Mouse (Mus musculus) G1E (cell line): ENCODE results near the gene Tmem131l. TPM values are rescaled to one million over a fixed set of nuclear protein-coding genes. Genes with fewer than 3 reads are reported as not detected.

ENCODE experiments used
- ATAC-seq: 2 replicates; pipeline ENCODE4 v1.8.0; 2016; ENCODE audit warnings: mild to moderate bottlenecking; ENCODE audit not compliant: insufficient number of reproducible peaks, poor library complexity, low FRiP score, severe bottlenecking; ENCODE audit errors: extremely low read depth
- DNase-seq: peaks from one replicate; pipeline ENCODE4 v3.0.0; 2012; ENCODE audit warnings: low spot score
- H3K27me3 ChIP-seq: 2 replicates; pipeline ENCODE4 v1.6.1; 2012; ENCODE audit warnings: mild to moderate bottlenecking, low read length, inconsistent platforms; ENCODE audit not compliant: insufficient read depth
- H3K36me3 ChIP-seq: replicated peaks from 2 replicates; pipeline ENCODE3; 2012; ENCODE audit warnings: mild to moderate bottlenecking, inconsistent platforms
- H3K4me1 ChIP-seq: 2 replicates; pipeline ENCODE4 v1.6.1; 2012; ENCODE audit warnings: low read depth, low read length, inconsistent platforms, mixed read lengths; ENCODE audit not compliant: insufficient read depth
- H3K4me3 ChIP-seq: 2 replicates; pipeline ENCODE4 v1.5.1; 2012; ENCODE audit warnings: low read depth, mild to moderate bottlenecking, inconsistent platforms, low read length, moderate library complexity, mixed read lengths
- H3K9me3 ChIP-seq: replicated peaks from 2 replicates; pipeline ENCODE4 v1.6.1; 2012; ENCODE audit warnings: inconsistent platforms
- CTCF ChIP-seq: IDR thresholded peaks from 2 replicates; pipeline ENCODE4 v1.5.1; 2012; ENCODE audit warnings: low read depth, low read length, inconsistent platforms, mixed read lengths
- GATA1 ChIP-seq: IDR thresholded peaks from 2 replicates; pipeline ENCODE4 v1.6.1; 2012; ENCODE audit warnings: borderline replicate concordance, low read length, inconsistent platforms, mixed read lengths
- GATA2 ChIP-seq: IDR thresholded peaks from 2 replicates; pipeline ENCODE4 v1.6.1; 2012; ENCODE audit warnings: low read depth, low read length, inconsistent platforms, borderline replicate concordance
- POLR2AphosphoS5 ChIP-seq: IDR thresholded peaks from 2 replicates; pipeline ENCODE4 v1.6.1; 2012; ENCODE audit warnings: low read depth, low read length, inconsistent platforms; ENCODE audit not compliant: insufficient replicate concordance
- TAL1 ChIP-seq: conservative IDR thresholded peaks from 2 replicates; pipeline ENCODE4 v1.6.1; 2012; ENCODE audit warnings: low read depth, low read length, inconsistent platforms, mixed read lengths
- polyA plus RNA-seq: library from polyadenylated mRNA; stranded (reverse); fragments of >175 nt; gene quantifications from 2 replicates; pipeline ENCODE4 v1.2.3, GENCODE M21; 2012
- total RNA-seq, 2 experiments: library from RNA; stranded (forward) in 1 of 2; stranded (reverse) in 1 of 2; fragments of 200-1000 nt in 1 of 2; fragments of >200 nt in 1 of 2; fragmentation: Nextera tagmentation in 1 of 2; gene quantifications; 2 replicates each; pipeline ENCODE4 v1.2.3; 2014 to 2017

Gene Tmem131l
- 60.5 and 97.1 TPM in 2 replicates for total RNA-seq (2014; fragmentation: Nextera tagmentation)
- total RNA-seq (2017) = 41.3 and 43.4 TPM in 2 replicates
- 35.0 and 37.2 TPM in 2 replicates for polyA plus RNA-seq

- Histone ChIP-seq H3K9me3 (no peaks in the 10 kb centered on the region), H3K4me3 (peak within 1 kb of the TSS; percentile 87), H3K4me1 (peaks cover 61% of the 10 kb centered on the region), H3K36me3 (peaks cover 25% of the 10 kb centered on the region), H3K27me3 (no peaks in the 10 kb centered on the region)
- ATAC-seq (peak; percentile 55), DNase-seq (peak; percentile 81)
- TF ChIP-seq POLR2AphosphoS5 = no peak
- TF ChIP-seq GATA1 = no peak
- no peak for TF ChIP-seq GATA2
- no peak for TF ChIP-seq CTCF
- TF ChIP-seq TAL1 = no peak
These were observed at the start of gene Tmem131l for GRCm38 (mm10) chr3:84039646-84040475. Tmem131l (minus strand) TSS chr3:84040175.

- DNase-seq (no peak), ATAC-seq (no peak)
- H3K4me1 ChIP-seq = peaks cover 3% of the 10 kb centered on the region; the same call in 1 of the 2 replicates
- H3K4me3 ChIP-seq = no peak overlapping the region
- H3K9me3 ChIP-seq = peaks cover 3% of the 10 kb centered on the region
- H3K36me3 ChIP-seq = peaks cover 11% of the 10 kb centered on the region
- H3K27me3 ChIP-seq = no peaks in the 10 kb centered on the region
- TF ChIP-seq CTCF (no peak), TAL1 (no peak), POLR2AphosphoS5 (no peak), GATA2 (no peak), GATA1 (no peak)
These were observed 46.9 kb upstream of the Tmem131l start for GRCm38 (mm10) chr3:84086921-84087320.

GRCm38 (mm10) chr3:84086337-84086736 lies 46.4 kb upstream of the Tmem131l start:
- DNase-seq (no peak), ATAC-seq (no peak)
- Histone ChIP-seq H3K36me3 (peaks cover 8% of the 10 kb centered on the region), H3K4me3 (no peak overlapping the region), H3K27me3 (no peaks in the 10 kb centered on the region), H3K9me3 (peaks cover 4% of the 10 kb centered on the region), H3K4me1 (no peaks in the 10 kb centered on the region)
- no peak for TF ChIP-seq GATA2
- TF ChIP-seq GATA1 = no peak
- TF ChIP-seq TAL1 = no peak

GRCm38 (mm10) chr3:84085429-84085828 lies 45.5 kb upstream of the Tmem131l start:
- Histone ChIP-seq H3K9me3 (peaks cover 4% of the 10 kb centered on the region), H3K4me3 (no peak overlapping the region), H3K4me1 (no peaks in the 10 kb centered on the region), H3K27me3 (no peaks in the 10 kb centered on the region), H3K36me3 (peaks cover 3% of the 10 kb centered on the region)
- ATAC-seq (no peak), DNase-seq (no peak)
- TF ChIP-seq CTCF (no peak), GATA2 (no peak), TAL1 (no peak)

- ATAC-seq (no peak), DNase-seq (no peak)
- Histone ChIP-seq H3K4me1 (no peaks in the 10 kb centered on the region; the same call in 1 of the 2 replicates), H3K36me3 (no peaks in the 10 kb centered on the region), H3K27me3 (peaks cover 8% of the 10 kb centered on the region), H3K9me3 (peaks cover 4% of the 10 kb centered on the region), H3K4me3 (no peak overlapping the region)
- TF ChIP-seq TAL1 (no peak), CTCF (no peak), GATA2 (no peak), GATA1 (no peak), POLR2AphosphoS5 (no peak)
These were observed 41.3 kb upstream of the Tmem131l start for GRCm38 (mm10) chr3:84081208-84081722.

GRCm38 (mm10) chr3:84080074-84080473 lies 40.1 kb upstream of the Tmem131l start:
- TF ChIP-seq TAL1 (no peak), POLR2AphosphoS5 (no peak), GATA1 (no peak), GATA2 (no peak), CTCF (no peak)
- Histone ChIP-seq H3K4me3 (no peak overlapping the region), H3K27me3 (peaks cover 10% of the 10 kb centered on the region), H3K9me3 (peaks cover 4% of the 10 kb centered on the region), H3K36me3 (no peaks in the 10 kb centered on the region), H3K4me1 (no peaks in the 10 kb centered on the region; the same call in 1 of the 2 replicates)
- DNase-seq (no peak), ATAC-seq (no peak)
